Mouse (Mus musculus) cerebellum, postnatal 4 days (tissue): ENCODE results near the gene Gm45140.

ENCODE experiments used
- DNase-seq, 2 experiments: peaks; one replicate each; pipeline ENCODE4 v3.0.0; 2022; ENCODE audit warnings: low spot score in 2 of 2, mixed read lengths in 1 of 2

Gm45140 gene

DNA sequence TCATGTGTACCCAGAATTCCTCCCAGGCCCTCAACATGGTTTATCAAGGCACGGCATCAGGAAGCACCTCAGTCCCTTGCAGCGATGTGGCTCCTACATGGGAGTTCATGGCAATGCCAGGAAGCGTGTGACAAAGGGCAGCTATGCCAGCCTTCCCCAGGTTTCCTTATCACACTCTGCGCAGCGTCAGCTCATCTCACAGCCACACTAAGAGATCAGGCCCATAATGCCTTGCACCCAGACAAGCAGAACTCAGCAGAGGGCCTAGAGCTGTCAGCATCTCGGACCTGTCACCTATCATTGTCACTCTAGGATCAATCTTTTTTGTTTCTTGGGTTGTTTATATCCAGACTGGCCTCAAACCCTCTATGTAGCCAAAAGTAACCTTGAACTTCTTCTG lies 36.0 kb downstream of the Gm45140 start:
- no peak for DNase-seq

GRCm38 (mm10) chr6:87797321-87797720 lies 38.3 kb downstream of the Gm45140 start:
- no peak for DNase-seq

GRCm38 (mm10) chr6:87796251-87796880 lies 39.2 kb downstream of the Gm45140 start:
- no peak for DNase-seq

- no peak for DNase-seq
Observed at GRCm38 (mm10) chr6:87795385-87796150, 40.0 kb downstream of the Gm45140 start.

DNA sequence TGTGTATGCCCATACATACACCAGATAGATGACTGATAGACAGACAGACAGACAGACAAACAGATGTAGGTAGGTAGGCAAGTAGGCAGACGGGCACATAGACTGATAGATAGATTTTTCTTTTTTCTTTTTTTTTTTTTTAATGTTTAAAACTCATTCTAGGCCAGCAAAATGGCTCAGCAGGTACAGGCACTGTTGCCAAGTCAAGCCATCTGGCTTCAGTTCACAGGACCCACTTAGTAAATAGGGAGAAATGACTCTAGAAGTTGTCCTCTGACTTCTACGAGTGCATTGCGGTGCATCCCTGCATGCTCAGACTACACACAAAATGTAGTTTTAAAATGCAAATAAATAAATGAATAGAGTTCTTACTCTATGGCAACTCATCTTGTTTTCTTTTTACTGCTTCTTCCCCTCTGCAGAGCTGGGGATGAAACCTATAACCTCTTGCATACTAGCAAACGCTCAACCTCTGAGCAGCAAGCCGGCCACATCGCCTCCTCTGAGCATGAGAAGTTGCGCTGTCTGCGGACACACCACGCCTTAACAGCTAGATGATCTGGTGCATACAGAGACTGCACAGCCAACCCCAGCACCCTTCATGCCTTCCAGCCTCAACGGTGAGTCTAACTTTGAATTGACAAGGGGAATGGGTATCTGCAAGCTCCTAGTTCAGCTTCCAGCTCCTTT lies 41.6 kb downstream of the Gm45140 start:
- DNase-seq: no peak

DNA sequence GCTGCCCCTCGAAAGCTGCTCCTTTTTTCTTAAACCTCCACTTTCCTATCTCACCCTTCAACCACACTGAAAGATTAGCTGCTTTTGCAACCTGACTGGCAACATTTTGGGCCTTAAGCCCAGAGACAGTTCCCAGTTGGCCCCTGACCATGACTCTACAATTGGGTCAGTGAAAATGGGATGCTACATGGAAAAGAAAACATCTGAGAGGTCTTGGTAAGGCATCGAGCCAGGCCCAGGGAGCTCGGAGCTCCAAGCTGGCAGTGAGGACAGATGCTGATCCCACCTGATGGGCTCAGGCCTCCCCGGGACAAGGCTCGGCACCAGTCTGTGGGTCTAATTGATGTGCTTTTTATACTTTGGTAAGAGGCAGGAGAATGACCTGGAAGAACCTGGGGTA lies 43.8 kb downstream of the Gm45140 start:
- no peak for DNase-seq

DNA sequence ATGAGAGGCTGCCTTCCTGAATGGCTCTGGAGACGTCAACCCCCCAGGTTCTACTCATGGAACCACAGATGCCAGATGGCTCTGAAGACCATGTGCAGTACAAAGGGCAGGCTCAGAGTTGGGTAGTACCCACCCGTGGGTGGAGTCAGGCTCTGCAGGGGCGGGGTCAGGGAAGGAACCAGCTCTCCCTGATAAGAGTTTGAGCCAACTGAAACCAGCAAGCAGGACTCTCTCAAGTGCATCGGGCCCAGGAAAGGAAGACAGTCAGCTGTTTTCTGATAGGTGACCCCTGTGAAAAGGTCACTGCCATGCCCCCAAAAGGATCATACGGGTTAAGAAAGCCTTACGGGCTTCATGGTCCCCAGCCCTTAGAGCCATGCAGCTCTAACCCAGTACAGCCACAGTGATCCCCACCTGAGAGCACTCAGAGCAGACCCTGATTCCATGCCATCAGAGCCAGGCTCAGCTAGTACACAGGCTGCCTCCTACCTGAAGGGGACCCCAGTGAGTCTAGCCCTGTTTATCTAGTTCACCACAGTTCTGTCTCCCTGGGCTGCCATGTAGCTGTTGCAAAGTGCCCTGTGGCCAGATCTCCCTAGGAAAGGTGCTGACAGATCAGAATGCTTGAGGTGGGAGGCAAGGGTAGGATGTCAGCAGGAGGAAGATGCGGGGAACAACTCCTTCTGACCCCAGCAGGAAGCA lies 44.7 kb downstream of the Gm45140 start:
- DNase-seq: no peak

- DNase-seq: no peak
Observed at GRCm38 (mm10) chr6:87789791-87790190, 45.8 kb downstream of the Gm45140 start.

GRCm38 (mm10) chr6:87788896-87789587 lies 46.6 kb downstream of the Gm45140 start:
- no peak for DNase-seq

DNA sequence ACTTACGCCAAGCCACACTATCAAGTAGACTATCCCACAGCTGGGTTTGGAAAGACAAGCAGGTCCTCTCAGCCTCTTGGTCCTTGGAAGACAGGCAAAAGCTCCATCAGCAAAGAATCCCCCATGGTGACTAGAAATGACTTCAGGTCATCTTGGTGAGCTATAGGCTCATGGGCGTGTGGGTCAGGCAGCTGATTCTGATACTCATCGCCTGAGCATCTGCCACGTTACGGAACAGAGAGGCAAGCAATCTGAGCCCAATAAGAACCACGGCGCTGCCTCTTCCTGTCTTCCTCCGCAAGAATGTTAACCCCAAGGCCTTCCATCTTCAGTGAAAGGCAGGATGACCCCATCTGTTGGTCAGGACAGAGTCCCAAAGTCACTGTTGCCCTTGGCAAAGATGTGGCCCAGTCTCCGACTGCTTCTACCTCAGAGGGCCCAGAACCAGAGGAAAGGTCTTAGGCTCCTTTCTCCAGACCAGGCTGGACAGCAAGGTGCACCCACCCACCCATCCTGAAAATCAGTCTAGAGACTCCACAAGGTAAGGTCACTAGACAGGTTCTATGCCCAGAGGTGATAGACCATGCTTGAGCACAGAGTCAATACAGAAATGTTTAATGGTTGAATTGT lies 47.2 kb downstream of the Gm45140 start:
- no peak for DNase-seq

GRCm38 (mm10) chr6:87787108-87787890 lies 48.3 kb downstream of the Gm45140 start:
- DNase-seq: no peak

DNA sequence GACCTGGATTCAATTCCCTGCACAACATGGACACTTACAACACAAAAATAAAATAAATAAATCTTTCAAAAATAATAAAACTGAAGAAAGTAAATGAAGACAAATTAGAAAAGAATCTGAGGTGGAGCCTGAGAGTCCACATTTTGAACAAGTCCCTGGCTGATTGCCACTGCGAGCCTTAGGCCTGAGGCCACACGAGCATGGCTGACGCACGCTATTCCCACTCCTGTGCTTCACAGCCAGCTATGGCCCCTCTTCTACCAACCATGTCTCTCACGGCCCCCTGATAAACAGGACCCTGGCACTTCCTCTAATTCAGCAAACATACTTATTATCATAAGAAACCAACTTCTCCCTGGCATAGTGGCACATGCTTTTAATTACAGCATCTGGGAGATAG lies 49.0 kb downstream of the Gm45140 start:
- no peak for DNase-seq

- DNase-seq: no peak
Observed at GRCm38 (mm10) chr6:87784033-87784432, 51.6 kb downstream of the Gm45140 start.

DNA sequence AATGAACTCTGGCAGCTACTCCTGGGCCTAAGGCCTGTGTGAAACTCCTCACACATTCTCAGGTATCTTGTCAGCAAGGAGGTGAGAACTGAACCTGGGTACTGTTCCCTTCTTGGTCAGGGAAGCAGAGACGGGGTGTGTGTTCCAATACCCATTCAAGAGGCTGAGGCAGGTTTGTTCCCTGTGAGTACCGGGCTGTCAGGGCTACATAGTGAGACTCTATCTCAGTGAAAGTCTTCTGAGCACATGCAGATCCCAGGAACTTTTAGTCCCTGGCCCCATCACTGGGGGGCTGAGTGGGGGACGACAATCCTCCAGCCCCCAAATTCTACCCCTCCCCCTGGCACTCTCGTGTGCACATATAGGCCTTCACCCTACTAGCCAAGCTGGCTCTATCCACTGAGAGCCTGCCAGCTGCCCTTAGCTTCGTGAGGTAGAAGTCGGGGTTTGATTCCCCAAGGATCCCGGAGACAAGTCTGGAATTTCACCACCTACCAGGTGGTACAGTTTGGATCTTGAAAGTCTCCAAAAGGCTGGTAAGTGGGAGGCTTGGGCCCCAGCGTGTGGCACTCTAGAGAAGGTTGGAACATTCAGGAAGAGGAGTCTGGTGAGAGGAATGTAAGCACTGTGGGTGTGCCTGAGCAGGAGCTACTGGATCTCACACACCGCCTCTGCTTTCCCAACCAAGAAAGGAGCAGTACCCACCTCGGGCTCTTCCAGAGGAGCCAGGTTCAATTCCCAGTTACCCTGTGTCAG lies 54.9 kb downstream of the Gm45140 start:
- no peak for DNase-seq

DNA sequence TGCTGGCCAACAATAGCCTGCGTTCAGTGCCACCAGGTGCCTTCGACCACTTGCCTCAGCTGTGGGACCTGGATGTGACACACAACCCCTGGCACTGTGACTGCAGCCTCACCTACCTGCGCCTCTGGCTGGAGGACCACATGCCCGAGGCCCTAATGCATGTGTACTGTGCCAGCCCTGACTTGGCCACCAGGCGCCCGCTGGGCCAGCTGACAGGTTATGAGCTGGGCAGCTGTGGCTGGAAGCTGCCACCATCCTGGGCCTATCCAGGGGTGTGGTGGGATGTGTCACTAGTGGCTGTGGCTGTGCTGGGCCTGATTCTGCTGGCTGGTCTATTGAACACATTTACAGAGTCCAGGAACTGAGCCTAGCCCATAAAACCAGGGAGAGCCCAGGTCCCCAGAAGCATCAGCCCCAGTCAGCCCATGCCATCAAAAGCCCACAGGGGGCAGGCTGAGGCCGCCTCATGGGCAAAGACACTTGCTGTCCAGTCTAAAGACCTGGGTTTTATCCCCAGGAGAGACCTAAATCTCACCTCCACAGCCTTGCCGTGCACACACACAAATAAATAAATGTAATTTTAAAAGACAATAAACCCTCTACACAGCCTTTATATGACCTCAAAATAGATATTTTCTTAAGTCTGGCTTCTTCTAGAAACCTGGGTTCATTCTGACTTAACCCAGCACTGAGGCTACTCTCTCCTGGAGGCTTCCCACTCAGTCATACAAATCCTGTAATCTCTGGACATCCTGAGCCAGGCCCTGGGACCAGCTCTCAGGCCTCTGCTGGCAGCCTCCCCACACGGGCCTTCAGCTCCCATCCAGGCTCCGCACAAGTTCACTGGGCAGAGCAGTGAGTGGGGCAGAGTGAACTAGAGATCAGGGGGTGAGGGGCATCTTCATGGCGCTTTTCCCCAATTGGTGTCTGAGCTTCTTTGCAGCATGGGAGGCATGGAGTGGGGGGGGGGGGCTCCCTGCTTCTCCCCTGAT lies 56.1 kb downstream of the Gm45140 start:
- DNase-seq: no peak

DNA sequence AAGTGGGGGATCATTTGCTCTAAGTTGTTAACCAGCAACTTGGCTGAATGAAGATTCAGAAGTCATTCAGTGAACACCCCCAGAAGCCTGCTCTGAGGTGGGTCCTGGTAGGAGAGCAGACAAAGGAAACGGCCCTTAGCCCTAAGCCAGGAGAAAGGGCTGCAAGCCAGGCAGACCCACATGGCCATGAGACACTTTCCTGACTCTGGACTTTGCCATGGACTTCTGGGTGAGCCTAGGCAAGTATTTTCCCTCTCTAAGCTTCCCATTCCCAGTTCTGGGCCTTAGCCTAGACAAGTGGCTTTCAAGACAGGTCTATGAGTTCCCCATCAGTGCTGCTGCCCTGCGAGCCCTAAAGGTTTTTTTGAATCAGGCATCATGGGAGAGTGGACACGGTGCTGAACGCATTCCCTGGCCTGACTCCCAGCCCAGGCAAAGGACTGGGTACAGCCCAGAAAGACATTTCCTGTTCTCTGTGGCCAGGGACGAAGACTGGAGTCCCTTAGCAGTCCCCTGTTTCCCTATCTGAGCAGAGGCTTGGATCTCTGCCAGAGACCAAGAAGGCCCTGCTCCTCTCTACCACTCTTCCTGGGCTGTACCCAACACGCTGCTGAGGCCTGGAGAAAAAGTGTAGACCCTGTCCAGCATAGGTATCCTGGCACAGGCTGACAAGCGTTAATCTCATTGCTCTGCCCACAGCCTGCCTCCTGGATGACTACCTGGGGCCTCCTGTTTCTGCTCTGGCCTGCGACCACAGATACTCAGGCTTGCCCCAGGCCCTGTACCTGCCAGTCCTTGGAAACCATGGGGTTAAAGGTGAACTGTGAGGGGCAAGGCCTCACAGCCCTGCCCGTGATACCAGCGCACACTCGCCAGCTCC lies 57.1 kb downstream of the Gm45140 start:
- DNase-seq: no peak

DNA sequence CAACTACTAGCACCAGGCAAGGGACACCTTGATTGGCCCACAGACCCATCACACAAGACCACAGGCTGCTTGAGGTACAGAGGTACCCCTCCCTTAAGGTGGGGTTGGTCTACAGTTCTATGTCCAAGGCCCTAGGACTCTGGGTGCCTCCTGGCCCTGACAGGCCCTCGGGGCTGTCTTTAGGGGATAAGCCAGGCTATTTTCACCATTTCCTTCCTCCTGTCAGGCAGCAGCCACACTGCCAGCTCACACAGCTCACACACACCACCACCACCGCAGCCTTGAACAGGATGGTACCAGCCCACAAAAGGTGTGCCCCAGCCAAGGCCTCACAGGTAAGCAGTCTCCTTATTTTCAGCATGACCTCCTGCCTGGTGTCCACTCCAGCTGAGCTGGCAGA lies 57.8 kb downstream of the Gm45140 start, which contains the start of gene Gp9:
Gene Gp9, plus strand, starts transcription at position 231 of the 400 bp plus-strand sequence.
- DNase-seq: no peak
